Mouse (Mus musculus): ENCODE measurements at regions not wholly inside any gene's neighbourhood (a gene's known extent, or its start where the extent isn't known, plus 50 kb on each side); places are given as distances from the start of the nearest gene placed in this dataset.

- H3K9me3 ChIP-seq (replicated peaks; ENCODE audit: low read length): no peaks in the 10 kb centered on the region
- H3K36me3 ChIP-seq (replicated peaks in 1 of 2; ENCODE audit: control insufficient read depth in 1 of 2, insufficient read depth in 1 of 2, low read length in 1 of 2): no peaks in the 10 kb centered on the region
- dilution Hi-C loops (cut with MboI; ENCODE audit: extremely low pct_ligation_motif_present, extremely low pct_unique_long_range_greater_than_20kb, low sequenced_read_pairs) (no loop called here), in situ Hi-C loops (cut with MboI; ENCODE audit: low pct_ligation_motif_present, low pct_unique_long_range_greater_than_20kb, low sequenced_read_pairs) (no loop called here)
- H3K9ac ChIP-seq (ENCODE audit: insufficient read depth, low read depth): no peak overlapping the region
- no peaks in the 10 kb centered on the region for H3K79me2 ChIP-seq (replicated peaks; ENCODE audit: control insufficient read depth, extremely low read depth, insufficient read depth, poor library complexity, severe bottlenecking)
- no peak overlapping the region for H3K4me3 ChIP-seq (replicated peaks in 1 of 3; ENCODE audit: low read depth in 2 of 3, low read length in 2 of 3, poor library complexity in 1 of 3)
- no peaks in the 10 kb centered on the region for H3K27me3 ChIP-seq (replicated peaks)
- no peak for DNase-seq (ENCODE audit: extremely low read depth)
- H3K4me2 ChIP-seq (ENCODE audit: insufficient read depth, low read depth, poor library complexity, severe bottlenecking): no peak overlapping the region
- TF ChIP-seq CHD2 (IDR thresholded peaks at IDR 0.05; ENCODE audit: low read length) (no peak), CTCF (conservative IDR thresholded peaks at IDR 0.05 in 1 of 2, IDR thresholded peaks at IDR 0.05 in 1 of 2; ENCODE audit: low read depth in 2 of 2, low read length in 2 of 2) (no peak), NELFE (IDR thresholded peaks at IDR 0.05; ENCODE audit: low read depth, low read length) (no peak), TBP (conservative IDR thresholded peaks at IDR 0.05; ENCODE audit: low read depth, low read length) (no peak), TCF12 (IDR thresholded peaks at IDR 0.05; ENCODE audit: low read depth, low read length) (no peak), SMC3 (IDR thresholded peaks at IDR 0.05; ENCODE audit: low read depth, low read length) (no peak), MXI1 (IDR thresholded peaks at IDR 0.05; ENCODE audit: low read depth, low read length) (no peak), BHLHE40 (IDR thresholded peaks at IDR 0.05; ENCODE audit: low read depth, low read length) (no peak), GABPA (IDR thresholded peaks at IDR 0.05; ENCODE audit: insufficient replicate concordance, low read depth, low read length) (no peak), SIN3A (IDR thresholded peaks at IDR 0.05; ENCODE audit: low read length) (no peak), CHD1 (IDR thresholded peaks at IDR 0.05; ENCODE audit: low read depth, low read length) (no peak), E2F4 (IDR thresholded peaks at IDR 0.05; ENCODE audit: insufficient replicate concordance, low read depth, low read length) (no peak), JUN (IDR thresholded peaks at IDR 0.05; ENCODE audit: insufficient read depth, low read depth, low read length) (no peak), USF2 (conservative IDR thresholded peaks at IDR 0.05; ENCODE audit: low read depth, low read length) (no peak), POLR2A (IDR thresholded peaks at IDR 0.05; ENCODE audit: low read depth, low read length) (no peak), ELF1 (IDR thresholded peaks at IDR 0.05; ENCODE audit: low read depth, low read length) (no peak), IRF4 (IDR thresholded peaks at IDR 0.05; ENCODE audit: low read depth, low read length) (no peak), NRF1 (IDR thresholded peaks at IDR 0.05; ENCODE audit: low read depth, low read length) (no peak), EP300 (IDR thresholded peaks at IDR 0.05; ENCODE audit: low read length) (no peak)
- H3K27ac ChIP-seq (ENCODE audit: insufficient read depth, low read depth): no peak overlapping the region
- H3K4me1 ChIP-seq (ENCODE audit: control insufficient read depth in 1 of 2, insufficient read depth in 2 of 2): no peaks in the 10 kb centered on the region
These were observed 441.8 kb upstream of the Cwc22 start for GRCm38 (mm10) chr2:78388001-78388400.

- no peak for TF ChIP-seq BHLHE40 (IDR thresholded peaks at IDR 0.05; ENCODE audit: low read depth, low read length)
- TF ChIP-seq CHD1 (IDR thresholded peaks at IDR 0.05; ENCODE audit: low read depth, low read length): no peak
- TF ChIP-seq POLR2AphosphoS2 (IDR thresholded peaks at IDR 0.05; ENCODE audit: low read depth, low read length): no peak
- no peak for TF ChIP-seq ZKSCAN1 (IDR thresholded peaks at IDR 0.05; ENCODE audit: borderline replicate concordance, low read depth, low read length)
- TF ChIP-seq E2F4 (IDR thresholded peaks at IDR 0.05; ENCODE audit: insufficient replicate concordance, low read depth, low read length): no peak
- Histone ChIP-seq H3K4me3 (replicated peaks in 1 of 3; ENCODE audit: low read depth in 2 of 3, low read length in 2 of 3, poor library complexity in 1 of 3) (no peak overlapping the region), H3K27me3 (replicated peaks) (no peaks in the 10 kb centered on the region), H3K4me2 (ENCODE audit: insufficient read depth, low read depth, poor library complexity, severe bottlenecking) (no peak overlapping the region), H3K4me1 (ENCODE audit: control insufficient read depth in 1 of 2, insufficient read depth in 2 of 2) (no peaks in the 10 kb centered on the region), H3K79me2 (replicated peaks; ENCODE audit: control insufficient read depth, extremely low read depth, insufficient read depth, poor library complexity, severe bottlenecking) (no peaks in the 10 kb centered on the region), H3K36me3 (replicated peaks in 1 of 2; ENCODE audit: control insufficient read depth in 1 of 2, insufficient read depth in 1 of 2, low read length in 1 of 2) (no peaks in the 10 kb centered on the region), H3K9me3 (replicated peaks; ENCODE audit: low read length) (no peaks in the 10 kb centered on the region), H3K27ac (ENCODE audit: insufficient read depth, low read depth) (no peak overlapping the region), H3K9ac (ENCODE audit: insufficient read depth, low read depth) (no peak overlapping the region)
- peak; percentile 23 for DNase-seq (ENCODE audit: extremely low read depth)
- in situ Hi-C loops (cut with MboI; ENCODE audit: low pct_ligation_motif_present, low pct_unique_long_range_greater_than_20kb, low sequenced_read_pairs) (no loop called here), dilution Hi-C loops (cut with MboI; ENCODE audit: extremely low pct_ligation_motif_present, extremely low pct_unique_long_range_greater_than_20kb, low sequenced_read_pairs) (no loop called here)
These were observed 435.1 kb upstream of the Cwc22 start for GRCm38 (mm10) chr2:78381234-78381633.
